Mouse (Mus musculus): Measurements from ENCODE around the gene Stxbp1.

Gene Stxbp1

GRCm38 (mm10) chr2:32846805-32847467, at the start of gene Stxbp1:
Gene Stxbp1 (minus strand): TSS chr2:32847245.
- peak; percentile 90 for DNase-seq (ENCODE audit: low read depth, low spot score)

- no peak for DNase-seq (ENCODE audit: low read depth, low spot score)
Measured at GRCm38 (mm10) chr2:32896507-32897147, 49.6 kb upstream of the Stxbp1 start.

DNA sequence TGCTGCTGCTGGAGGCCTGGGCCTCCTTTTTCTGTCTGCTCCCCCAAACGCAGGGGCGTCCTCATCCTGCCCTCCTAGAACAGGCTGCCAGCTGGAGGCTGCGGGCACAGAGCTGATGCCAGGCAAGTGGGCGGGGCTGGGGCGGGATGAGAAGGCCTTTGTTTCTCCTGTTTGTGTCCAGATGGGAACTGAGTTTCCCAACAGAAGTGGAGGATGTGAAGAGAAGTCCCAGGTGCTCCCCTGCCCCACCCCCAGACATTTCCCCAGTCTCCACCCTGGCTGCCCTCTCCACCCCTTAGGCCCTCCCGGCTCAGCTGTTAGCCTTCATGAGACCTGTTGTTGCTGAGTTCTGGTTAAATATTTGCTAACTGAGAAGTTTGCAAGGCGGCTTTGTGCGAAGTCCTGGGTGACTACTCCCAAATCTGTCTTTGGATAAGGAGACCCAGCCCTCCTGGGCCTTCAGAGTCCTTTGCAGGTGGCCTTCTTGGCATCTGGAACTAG, 48.6 kb upstream of the Stxbp1 start:
- DNase-seq (ENCODE audit: low read depth, low spot score): no peak

DNA sequence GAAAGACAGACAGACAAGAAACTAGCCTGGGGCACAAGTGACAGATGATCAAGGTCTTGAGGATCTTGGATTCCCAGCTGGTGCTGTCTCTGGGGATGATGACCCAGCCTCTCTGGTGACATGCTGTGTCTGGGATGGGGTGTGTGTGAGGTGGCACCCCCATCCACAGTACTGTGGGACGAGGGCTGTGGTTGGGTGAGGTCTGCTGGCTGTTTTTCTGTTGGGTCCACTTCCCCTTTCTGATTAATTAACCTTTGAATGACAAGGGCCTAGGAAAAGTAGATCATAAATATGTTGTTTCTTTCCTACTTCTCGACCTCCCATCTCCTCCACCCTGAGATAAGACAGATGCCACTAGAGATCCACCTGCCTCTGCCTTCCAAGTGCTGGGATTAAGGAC, 47.1 kb upstream of the Stxbp1 start:
- DNase-seq (ENCODE audit: low read depth, low spot score): no peak

DNA sequence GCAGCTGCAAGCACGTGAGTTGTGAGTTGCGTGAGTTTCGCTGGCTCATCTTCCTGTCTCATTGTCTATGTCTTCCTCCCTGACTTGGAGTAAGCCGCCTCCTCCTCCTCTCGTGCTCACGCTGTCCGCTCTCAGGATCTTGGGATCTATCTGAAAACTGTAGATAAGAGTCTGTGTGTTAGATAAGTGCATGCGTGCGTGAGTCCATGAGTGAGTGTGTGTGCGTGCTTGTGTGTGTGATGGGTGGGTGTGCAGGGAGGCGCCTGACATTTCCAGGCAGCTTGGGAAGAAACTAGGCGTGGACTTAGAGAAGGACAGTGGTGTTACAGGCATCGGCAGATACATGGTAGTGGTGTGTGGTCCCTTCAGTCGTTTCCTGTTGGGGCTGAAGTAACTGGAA, 45.4 kb upstream of the Stxbp1 start:
- no peak for DNase-seq (ENCODE audit: low read depth, low spot score)

GRCm38 (mm10) chr2:32891278-32891677, 44.2 kb upstream of the Stxbp1 start:
- DNase-seq (ENCODE audit: low read depth, low spot score): no peak

DNA sequence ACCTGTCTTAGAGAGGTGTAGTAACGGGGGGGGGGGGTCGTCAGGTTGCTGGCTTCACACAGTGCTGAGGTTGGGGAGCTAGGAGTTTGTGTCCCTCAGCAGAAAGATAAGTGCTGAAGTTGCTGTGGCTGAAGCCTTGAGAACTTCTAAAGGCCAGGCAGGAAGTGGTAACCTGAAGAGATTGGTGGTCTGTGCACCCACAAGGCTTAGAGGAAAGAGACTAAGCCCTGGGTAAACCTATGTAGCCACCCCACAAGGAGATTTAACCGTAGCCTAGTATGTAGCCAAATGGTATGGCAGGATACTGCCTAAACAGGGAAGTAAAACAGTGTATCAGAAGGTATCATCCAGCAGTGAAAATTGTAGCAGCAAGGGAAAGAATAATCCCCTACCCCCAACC, 43.2 kb upstream of the Stxbp1 start:
- peak; percentile 46 for DNase-seq (ENCODE audit: low read depth, low spot score)

DNA sequence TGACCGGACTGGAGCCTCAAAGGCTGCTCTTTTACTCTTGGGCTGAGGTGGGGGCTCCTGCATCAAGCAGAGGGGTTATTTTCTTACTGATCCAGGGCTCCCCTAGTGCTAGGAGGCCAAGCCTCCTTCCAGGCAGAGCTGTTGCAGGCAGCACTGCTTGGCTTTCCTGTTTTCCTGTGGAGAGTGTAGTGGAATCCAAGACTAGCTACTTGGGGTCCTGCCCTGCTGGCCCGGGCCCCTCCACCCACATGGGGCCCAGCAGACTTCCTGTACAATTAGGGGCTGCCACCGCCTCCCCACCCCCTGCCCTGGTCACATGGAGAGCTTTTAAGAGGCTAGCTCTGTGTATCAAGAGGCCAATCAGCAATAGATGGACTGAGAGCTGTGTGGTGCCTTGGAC, 41.5 kb upstream of the Stxbp1 start:
- no peak for DNase-seq (ENCODE audit: low read depth, low spot score)

- no peak for DNase-seq (ENCODE audit: low read depth, low spot score)
Measured at GRCm38 (mm10) chr2:32888029-32888428, 41.0 kb upstream of the Stxbp1 start.

DNA sequence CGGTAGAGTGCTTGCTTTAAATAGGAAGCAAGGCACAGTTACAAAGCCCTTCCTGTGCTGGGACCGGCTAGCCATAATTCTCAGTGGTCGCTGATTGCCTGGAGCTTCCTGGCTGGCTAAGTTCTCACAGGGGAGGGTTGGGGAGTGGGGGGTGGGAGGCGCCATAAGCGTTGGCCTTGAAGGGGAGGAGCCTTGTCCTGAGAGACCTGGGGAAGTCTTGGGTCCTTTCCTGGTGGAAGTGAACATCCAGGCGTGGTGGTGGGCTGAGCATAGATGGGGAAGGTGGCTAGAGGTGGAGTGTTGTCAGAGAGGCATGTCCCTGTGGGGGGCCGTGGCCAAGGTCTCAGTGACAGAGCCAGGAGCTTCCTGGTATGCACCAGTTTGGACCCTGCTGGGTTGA, 37.7 kb upstream of the Stxbp1 start:
- DNase-seq (ENCODE audit: low read depth, low spot score): no peak

DNA sequence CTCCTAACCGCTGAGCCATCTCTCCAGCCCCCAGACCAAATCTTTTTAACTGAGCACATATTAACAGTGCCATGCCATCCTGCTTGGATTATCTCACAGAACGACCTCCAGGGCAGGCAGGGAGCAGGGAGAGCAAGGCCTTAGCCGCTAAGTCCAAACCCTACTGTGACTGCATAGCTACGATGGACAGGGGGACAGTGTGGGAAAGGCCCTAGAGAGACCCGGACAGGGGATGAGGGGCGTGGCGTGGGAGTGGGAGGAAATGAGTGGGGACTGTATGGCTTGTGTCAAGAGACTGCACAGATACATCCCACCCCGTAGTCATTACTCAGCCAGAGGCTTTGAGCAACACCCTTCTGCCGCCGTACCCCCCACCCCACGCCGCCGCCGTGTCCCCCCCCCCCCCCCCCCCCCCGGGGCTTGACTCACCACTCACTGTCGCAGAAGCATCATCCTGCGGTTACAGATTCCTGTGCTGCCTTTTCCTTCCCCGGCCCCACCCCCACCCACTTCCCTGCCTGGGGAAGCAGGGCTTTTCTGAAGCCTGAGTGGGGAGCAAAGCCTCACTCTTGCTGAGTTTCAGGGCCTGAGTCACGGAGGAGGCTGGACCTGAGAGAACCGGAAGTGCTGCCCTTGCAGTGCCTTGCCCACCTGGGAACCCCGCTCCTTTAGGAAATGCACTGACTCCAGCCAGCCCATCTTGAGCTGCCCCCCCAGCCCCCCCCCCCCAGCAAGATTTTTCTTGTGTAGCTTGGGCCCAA, 35.4 kb upstream of the Stxbp1 start:
- DNase-seq (ENCODE audit: low read depth, low spot score): peak; percentile 75

- peak; percentile 60 for DNase-seq (ENCODE audit: low read depth, low spot score)
Measured at GRCm38 (mm10) chr2:32881723-32882122, 34.7 kb upstream of the Stxbp1 start.

- no peak for DNase-seq (ENCODE audit: low read depth, low spot score)
Measured at GRCm38 (mm10) chr2:32881054-32881453, 34.0 kb upstream of the Stxbp1 start.

DNA sequence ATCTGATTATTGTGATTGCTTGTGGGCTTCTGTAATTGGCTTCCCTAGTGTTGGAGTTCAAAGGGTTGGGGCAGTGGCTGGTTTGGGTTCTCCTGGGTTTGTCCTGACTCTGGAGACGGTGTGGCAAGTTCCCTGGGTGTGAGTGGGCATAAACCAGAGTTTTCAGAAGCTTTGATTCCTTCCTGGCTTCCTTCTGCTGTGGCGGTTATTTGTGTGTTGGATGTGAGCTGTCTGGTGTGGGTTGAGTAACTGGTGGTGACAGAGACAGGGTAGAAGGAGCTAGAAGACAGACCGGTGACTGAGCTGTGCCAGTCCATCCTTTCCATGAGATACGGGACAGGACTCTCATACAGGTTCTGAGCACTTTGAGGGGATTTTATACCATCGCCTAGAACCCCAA, 32.5 kb upstream of the Stxbp1 start:
- no peak for DNase-seq (ENCODE audit: low read depth, low spot score)

DNA sequence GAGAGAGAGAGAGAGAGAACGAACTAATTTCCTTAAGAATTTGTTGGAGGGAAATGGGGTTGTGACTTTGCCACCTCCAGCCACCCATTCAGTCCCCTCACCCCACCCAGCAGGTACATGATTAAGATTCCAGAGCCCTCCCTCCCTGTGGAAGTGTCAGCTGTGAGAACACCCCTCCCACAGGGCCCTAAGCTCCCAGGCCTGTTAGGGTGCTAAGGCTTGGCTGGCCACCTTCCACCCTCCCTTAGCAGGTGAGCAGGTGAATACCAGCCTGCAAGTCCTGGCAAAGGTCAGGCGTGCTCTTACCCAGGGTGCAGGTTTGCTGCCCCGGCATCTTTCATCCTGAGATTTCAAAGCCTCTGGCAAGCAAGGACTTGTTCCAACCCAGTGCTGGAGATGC, 31.4 kb upstream of the Stxbp1 start:
- DNase-seq (ENCODE audit: low read depth, low spot score): no peak

DNA sequence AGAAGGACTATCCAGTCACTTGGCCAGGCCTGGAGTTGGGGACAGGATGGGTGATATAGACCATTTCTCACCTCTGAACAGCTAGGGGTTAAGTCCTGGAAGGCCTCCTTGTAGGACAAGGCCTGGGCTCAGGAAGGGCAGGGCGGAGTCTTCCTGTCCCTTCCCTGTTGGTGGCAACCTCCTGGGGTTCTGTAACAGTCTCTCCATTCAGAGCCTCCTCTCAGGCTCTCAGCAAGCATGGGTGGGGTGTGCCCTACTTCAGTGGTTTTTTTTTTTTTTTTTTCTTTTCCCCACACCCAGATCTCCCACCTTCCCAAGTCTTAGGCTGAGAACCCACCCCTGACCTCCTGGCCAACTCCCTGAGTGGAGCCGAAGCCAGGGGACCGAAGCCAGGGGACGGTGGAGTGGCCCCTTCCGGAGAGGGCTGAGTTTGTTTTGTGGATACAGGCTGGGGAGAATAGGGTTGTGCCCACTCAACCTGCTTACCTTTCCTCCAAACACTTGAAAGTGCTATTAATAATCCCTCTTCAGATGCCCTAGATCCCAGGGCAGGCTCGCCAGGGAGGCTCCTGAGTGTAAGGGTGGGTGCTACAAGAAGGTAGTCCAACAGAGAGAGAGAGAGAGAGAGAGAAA, 30.8 kb upstream of the Stxbp1 start:
- no peak for DNase-seq (ENCODE audit: low read depth, low spot score)

GRCm38 (mm10) chr2:32877303-32877702, 30.3 kb upstream of the Stxbp1 start:
- DNase-seq (ENCODE audit: low read depth, low spot score): no peak

GRCm38 (mm10) chr2:32876490-32877302, 29.7 kb upstream of the Stxbp1 start:
- no peak for DNase-seq (ENCODE audit: low read depth, low spot score)

GRCm38 (mm10) chr2:32875675-32876489, 28.8 kb upstream of the Stxbp1 start, which contains the start of gene Fam129b:
Gene Fam129b (plus strand): TSS chr2:32876114.
- DNase-seq (ENCODE audit: low read depth, low spot score): peak; percentile 81

DNA sequence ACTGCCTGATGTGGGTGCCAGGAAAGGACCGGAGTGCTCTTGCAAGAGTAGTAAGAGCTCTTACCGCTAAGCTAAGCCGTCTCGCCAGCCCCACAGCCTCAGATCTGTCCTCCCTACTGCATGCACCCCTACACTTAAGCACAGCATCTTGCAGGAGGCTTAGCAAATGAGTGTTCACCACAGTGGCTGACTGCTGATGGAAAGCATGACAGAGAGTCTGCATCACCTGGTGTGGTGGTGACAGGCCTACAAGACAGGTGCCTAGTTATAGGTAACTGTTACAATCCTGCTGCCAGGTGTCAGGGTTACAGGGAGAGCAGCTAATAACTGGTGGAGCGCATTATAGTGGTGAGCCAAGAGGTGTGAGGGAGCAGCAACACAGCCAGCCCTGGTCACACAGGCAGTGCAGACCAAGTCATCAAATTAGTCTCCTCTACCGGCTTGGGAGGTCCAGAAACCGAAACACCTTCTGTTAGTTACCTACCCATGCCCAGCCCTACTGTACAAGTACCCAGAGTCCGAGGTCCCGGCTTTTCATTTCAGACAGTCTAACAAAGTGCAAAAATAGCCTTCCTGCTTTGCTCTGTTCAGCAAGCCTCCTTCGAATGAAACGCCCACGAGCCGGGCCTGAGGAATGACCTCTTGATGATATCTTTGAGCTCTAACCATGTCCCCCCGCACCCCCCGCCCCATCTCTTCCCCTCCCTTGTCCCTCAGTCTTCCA, 28.1 kb upstream of the Stxbp1 start:
- DNase-seq (ENCODE audit: low read depth, low spot score): peak; percentile 22

All from CD4-positive helper T cell, adult 2 months (primary cell).